Mouse (Mus musculus): ENCODE results near the gene Oxld1. TPM values are rescaled to one million over a fixed set of nuclear protein-coding genes. Genes with fewer than 3 reads are reported as not detected.

Oxld1 gene
- 4.3 to 7.5 TPM (median 4.8 TPM) in 4 replicates for total RNA-seq (2023)

GRCm38 (mm10) chr11:120457772-120458751 lies at the start of gene Oxld1, which contains the start of gene Ccdc137:
Oxld1 (minus strand) TSS chr11:120458068.
Ccdc137 (plus strand) TSS chr11:120458115.

GRCm38 (mm10) chr11:120491317-120492023 lies 33.6 kb upstream of the Oxld1 start, which contains the start of gene Slc25a10:
Slc25a10 (plus strand) TSS chr11:120491840.

DNA sequence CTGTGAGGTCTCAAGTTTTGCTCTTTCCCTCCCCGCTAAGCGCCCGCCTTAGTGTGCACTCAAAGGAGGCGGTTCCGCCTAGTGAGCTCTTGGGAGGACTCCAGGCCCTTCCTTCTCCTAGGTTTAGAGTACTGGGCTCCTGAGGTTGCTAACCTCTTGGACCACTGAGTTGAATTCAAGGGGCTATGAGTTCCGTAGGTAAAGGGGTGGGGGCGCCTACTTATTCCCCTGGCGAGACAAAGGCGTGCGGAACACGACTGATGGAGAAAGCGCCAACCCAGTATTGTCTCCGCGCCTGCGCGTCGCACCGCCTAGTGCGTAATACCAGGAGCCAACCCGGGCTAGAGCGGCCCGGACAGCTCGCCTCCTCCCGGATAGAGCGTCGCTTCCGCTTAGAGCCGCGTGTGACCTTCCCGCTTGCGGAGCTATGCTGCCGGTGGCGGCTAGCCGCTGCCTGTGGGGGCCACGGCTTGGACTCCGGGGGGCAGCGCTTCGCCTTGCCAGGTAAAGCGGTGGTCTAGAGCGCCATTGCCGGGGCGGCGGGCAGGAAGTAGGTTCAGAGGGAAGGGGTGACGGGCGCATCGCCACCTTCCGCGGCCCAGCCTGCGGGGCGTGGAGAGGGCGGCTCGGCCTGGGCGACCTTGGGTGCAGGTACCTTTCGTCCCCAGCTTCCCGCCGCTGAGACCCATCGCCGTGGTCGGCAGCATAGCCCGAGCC lies 26.6 kb upstream of the Oxld1 start, which contains the start of gene Mrpl12:
Gene Mrpl12, plus strand, starts transcription at position 349 of the 717 bp plus-strand sequence.

GRCm38 (mm10) chr11:120467051-120467735 lies 9.3 kb upstream of the Oxld1 start, which contains the start of gene Arl16:
Arl16 (minus strand) TSS chr11:120467607.

GRCm38 (mm10) chr11:120453306-120453705 lies 4.6 kb downstream of the Oxld1 start, which contains the start of gene Pde6g:
Pde6g (minus strand) TSS chr11:120453500.

GRCm38 (mm10) chr11:120442344-120442743 lies 15.5 kb downstream of the Oxld1 start, which contains the start of gene Tspan10:
Tspan10 (plus strand) TSS chr11:120442644.

DNA sequence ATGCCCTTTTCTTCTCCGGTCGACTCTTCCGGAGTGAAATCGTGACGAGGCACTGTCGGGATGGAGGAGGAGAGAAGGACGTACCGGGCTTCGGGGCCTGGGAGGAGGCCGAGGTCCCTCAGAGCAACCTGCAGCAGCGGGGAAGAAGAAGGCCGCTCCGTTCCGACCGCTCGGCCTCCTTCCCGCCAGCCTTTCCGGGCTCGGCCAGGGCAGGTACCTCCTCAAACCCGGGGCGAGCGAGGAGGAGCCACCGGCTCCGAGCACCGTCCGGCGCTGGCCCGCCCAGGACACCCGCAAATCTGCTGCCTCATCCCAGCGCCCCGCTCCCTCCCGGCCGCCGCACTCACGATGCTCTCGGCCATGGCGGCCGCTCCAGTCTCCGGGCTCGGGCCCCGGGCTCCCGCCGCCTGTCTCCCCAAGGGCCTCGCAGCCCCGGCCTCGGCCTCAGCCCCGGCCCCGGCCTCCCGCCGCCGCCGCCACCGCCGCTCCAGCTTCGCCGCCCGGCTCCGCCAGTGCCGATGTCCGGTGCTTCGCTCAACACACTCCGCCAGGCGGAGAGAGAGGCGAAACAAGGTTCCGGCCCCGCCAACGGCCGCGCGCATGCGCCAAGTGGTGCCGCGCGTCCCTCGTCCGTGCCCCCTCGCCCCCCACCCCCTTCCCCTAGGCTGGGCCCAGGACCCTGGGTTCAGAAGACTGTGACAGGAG lies 20.6 kb downstream of the Oxld1 start, which contains the start of gene Nploc4:
Gene Nploc4, minus strand, starts transcription at position 557 of the 705 bp plus-strand sequence.

Other genes starting within 250 kb of the Oxld1 start
- 0.12 to 0.75 TPM (median 0.14 TPM) in 3 of 4 replicates, not detected in the other for gene Bahcc1, start 225.1 kb downstream of the Oxld1 start, total RNA-seq (2023)
- gene Actg1, start 109.5 kb downstream of the Oxld1 start, total RNA-seq (2023): 1,282 to 1,325 TPM (median 1,304 TPM) in 4 replicates
- not detected in 4 replicates for gene Fscn2, start 96.5 kb downstream of the Oxld1 start, total RNA-seq (2023)
- 16.9 to 32.5 TPM (median 24.3 TPM) in 4 replicates for gene Faap100, start 79.3 kb downstream of the Oxld1 start, total RNA-seq (2023)
- 65.3 to 69.1 TPM (median 67.1 TPM) in 4 replicates for gene Nploc4, start 20.4 kb downstream of the Oxld1 start, total RNA-seq (2023)
- gene Tspan10, start 15.4 kb downstream of the Oxld1 start, total RNA-seq (2023): 0.69 to 24.1 TPM in 2 of 4 replicates, not detected in the others
- gene Pde6g, start 4.6 kb downstream of the Oxld1 start, total RNA-seq (2023): 0.88 TPM in 1 of 4 replicates, not detected in the others
- 28.8 to 40.2 TPM (median 32.1 TPM) in 4 replicates for gene Ccdc137, start within 50 bp of the Oxld1 start, total RNA-seq (2023)
- 4.9 to 14.4 TPM (median 11.7 TPM) in 4 replicates for gene Arl16, start 9.5 kb upstream of the Oxld1 start, total RNA-seq (2023)
- gene Mrpl12, start 26.5 kb upstream of the Oxld1 start, total RNA-seq (2023): 31.5 to 40.7 TPM (median 34.0 TPM) in 4 replicates
- 12.3 to 14.2 TPM (median 13.2 TPM) in 4 replicates for gene Slc25a10, start 33.8 kb upstream of the Oxld1 start, total RNA-seq (2023)
- not detected in 4 replicates for gene Gcgr, start 72.6 kb upstream of the Oxld1 start, total RNA-seq (2023)
- 38.2 to 45.1 TPM (median 40.3 TPM) in 4 replicates for gene Mcrip1, start 91.7 kb upstream of the Oxld1 start, total RNA-seq (2023)
- not detected in 4 replicates for gene Ppp1r27, start 93.1 kb upstream of the Oxld1 start, total RNA-seq (2023)
- 147 to 174 TPM (median 161 TPM) in 4 replicates for gene P4hb, start 115.2 kb upstream of the Oxld1 start, total RNA-seq (2023)
- gene Arhgdia, start 123.6 kb upstream of the Oxld1 start, total RNA-seq (2023): 511 to 532 TPM (median 521 TPM) in 4 replicates
- 140 to 161 TPM (median 155 TPM) in 4 replicates for gene Alyref, start 140.3 kb upstream of the Oxld1 start, total RNA-seq (2023)
- 39.9 to 45.2 TPM (median 44.4 TPM) in 4 replicates for gene Anapc11, start 140.4 kb upstream of the Oxld1 start, total RNA-seq (2023)
- not detected in 4 replicates for gene Npb, start 150.4 kb upstream of the Oxld1 start, total RNA-seq (2023)
- gene Pcyt2, start 159.9 kb upstream of the Oxld1 start, total RNA-seq (2023): 101 to 110 TPM (median 102 TPM) in 4 replicates
- gene Sirt7, start 167.2 kb upstream of the Oxld1 start, total RNA-seq (2023): 95.8 to 118 TPM (median 106 TPM) in 4 replicates
- 66.1 to 75.4 TPM (median 73.7 TPM) in 4 replicates for gene Mafg, start 175.5 kb upstream of the Oxld1 start, total RNA-seq (2023)
- 0.81 to 4.3 TPM (median 1.4 TPM) in 4 replicates for gene Pycr1, start 185.7 kb upstream of the Oxld1 start, total RNA-seq (2023)
- 1.5 to 2.0 TPM in 2 of 4 replicates, not detected in the others for gene Myadml2, start 190.1 kb upstream of the Oxld1 start, total RNA-seq (2023)
- not detected in 4 replicates for gene Notum, start 203.1 kb upstream of the Oxld1 start, total RNA-seq (2023)
- gene Aspscr1, start 214.9 kb upstream of the Oxld1 start, total RNA-seq (2023): 95.9 to 114 TPM (median 110 TPM) in 4 replicates